Mouse (Mus musculus): ENCODE data around the gene Tspan5.

DNA sequence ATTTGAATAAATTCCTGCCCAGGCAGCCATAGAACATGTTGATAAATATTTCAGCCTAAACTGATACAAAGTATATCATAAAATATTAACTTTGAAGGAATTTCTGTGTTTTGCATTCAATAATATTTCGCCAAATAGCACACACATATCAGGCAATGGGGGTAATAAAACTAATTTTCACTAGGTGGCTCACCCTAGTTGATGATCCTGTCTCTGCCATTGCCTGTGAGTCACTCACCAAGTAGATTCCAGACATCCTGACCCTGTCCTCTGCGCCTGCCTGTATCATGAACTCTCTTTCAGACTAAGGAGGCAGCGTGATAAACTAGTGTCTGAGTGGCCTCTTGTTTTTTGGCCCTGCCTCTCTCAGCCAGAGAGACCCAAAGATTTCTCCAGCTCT lies 105.8 kb downstream of the Tspan5 start:
- no peak for TF ChIP-seq GATA1 (IDR thresholded peaks at IDR 0.05; ENCODE audit: borderline replicate concordance, low read length)
- no peak for TF ChIP-seq FLI1 (IDR thresholded peaks at IDR 0.05; ENCODE audit: low read length)

Data from megakaryocyte, embryonic 14.5 days (primary cell).